Mouse (Mus musculus) midbrain, embryonic 13.5 days (tissue): ENCODE results near the gene Bcl2l14. TPM values are rescaled to one million over a fixed set of nuclear protein-coding genes. Genes with fewer than 3 reads are reported as not detected.

Experiments used
- ATAC-seq: fragments of 200-750 bp; cut with Nextera tagmentation; 2 replicates; pipeline ENCODE4 v1.8.0; 2017; ENCODE audit warnings: mild to moderate bottlenecking, moderate TSS enrichment, moderate library complexity
- H3K27ac ChIP-seq: fragments of 300-500 bp; sonication (generic); 2 replicates; pipeline ENCODE4 v1.5.1; 2015; ENCODE audit warnings: inconsistent platforms, mild to moderate bottlenecking, moderate library complexity
- H3K27me3 ChIP-seq: fragments of 300-500 bp; sonication (generic); 2 replicates; pipeline ENCODE4 v1.6.1; 2015; ENCODE audit warnings: mild to moderate bottlenecking, inconsistent platforms
- H3K36me3 ChIP-seq: fragments of 300-500 bp; sonication (generic); 2 replicates; pipeline ENCODE4 v1.6.1; 2015; ENCODE audit warnings: mild to moderate bottlenecking, inconsistent platforms
- H3K4me1 ChIP-seq: fragments of 300-500 bp; sonication (generic); replicated peaks from 2 replicates; pipeline ENCODE4 v1.6.1; 2015; ENCODE audit warnings: inconsistent platforms
- H3K4me2 ChIP-seq: fragments of 300-500 bp; sonication (generic); replicated peaks from 2 replicates; pipeline ENCODE4 v1.6.1; 2015; ENCODE audit warnings: moderate library complexity, mild to moderate bottlenecking, inconsistent platforms
- H3K4me3 ChIP-seq: fragments of 300-500 bp; sonication (generic); replicated peaks from 2 replicates; pipeline ENCODE4 v1.5.1; 2015; ENCODE audit warnings: mild to moderate bottlenecking, inconsistent platforms
- H3K9ac ChIP-seq: fragments of 300-500 bp; sonication (generic); replicated peaks from 2 replicates; pipeline ENCODE4 v1.6.1; 2015; ENCODE audit warnings: mild to moderate bottlenecking, inconsistent platforms
- H3K9me3 ChIP-seq: fragments of 300-500 bp; sonication (generic); 2 replicates; pipeline ENCODE4 v1.6.1; 2016; ENCODE audit warnings: mild to moderate bottlenecking, inconsistent platforms
- WGBS: fragments of 180-500 bp; shearing (Covaris S2); methylation state at CpG from one replicate; pipeline ENCODE4 v1.1.7; 2015; 5-methylcytosine and 5-hydroxymethylcytosine counted together
- polyA plus RNA-seq: library from polyadenylated mRNA; unstranded; fragments of >200 nt; fragmentation: Nextera tagmentation; extraction: Ambion mirVana; gene quantifications from 2 replicates; pipeline ENCODE4 v1.2.1, GENCODE M21; 2015

Gene Bcl2l14
- polyA plus RNA-seq, 1 experiment from 2014 or later, result not detected

DNA sequence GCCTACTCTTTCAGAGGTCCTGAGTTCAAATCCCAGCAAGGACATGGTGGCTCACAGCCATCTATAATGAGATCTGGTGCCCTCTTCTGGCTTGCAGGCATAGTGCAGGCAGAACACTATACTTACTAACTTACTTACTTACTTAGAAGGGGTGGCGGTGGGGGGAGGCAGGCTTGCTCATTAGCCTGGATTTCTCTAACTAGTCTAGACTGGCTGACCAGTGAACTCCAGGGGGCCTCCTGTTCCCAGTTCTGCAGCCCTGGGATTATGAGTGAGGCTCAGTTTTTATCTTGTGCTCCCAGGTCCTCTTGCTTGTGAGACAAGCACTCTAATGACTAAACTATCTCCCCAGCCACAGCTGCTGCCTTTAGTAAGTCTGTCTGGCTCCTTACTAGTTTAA is 58.0 kb downstream of the Bcl2l14 start:
- Histone ChIP-seq H3K36me3 (peaks cover 86% of the 10 kb centered on the region), H3K27ac (no peak overlapping the region), H3K27me3 (no peaks in the 10 kb centered on the region), H3K9me3 (no peaks in the 10 kb centered on the region), H3K4me3 (no peak overlapping the region), H3K4me2 (no peak overlapping the region), H3K9ac (no peak overlapping the region), H3K4me1 (no peaks in the 10 kb centered on the region; the same call in 1 of the 2 replicates)
- WGBS, result 83% methylated on average over 1 of the region's 1 CpGs
- no peak for ATAC-seq

DNA sequence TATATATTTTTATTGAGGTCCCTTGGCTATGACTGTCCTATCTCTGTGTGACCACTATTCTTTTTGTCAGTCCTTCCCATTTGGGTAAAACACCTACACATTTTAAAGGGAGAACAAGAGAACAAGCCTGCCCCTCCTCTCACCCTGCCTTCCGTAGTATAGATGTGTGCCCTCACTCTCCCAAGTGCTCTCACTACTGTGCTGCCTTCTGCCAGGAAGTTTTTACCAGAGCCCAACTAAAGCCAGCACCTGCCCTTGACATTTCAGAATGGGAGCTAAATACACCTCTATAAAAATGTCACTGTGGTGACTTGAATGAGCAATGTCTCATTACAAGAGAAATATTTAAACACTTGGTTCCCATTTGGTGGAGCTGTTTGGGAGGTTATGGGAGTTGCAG is 62.3 kb downstream of the Bcl2l14 start:
- WGBS, result 94% methylated on average over 1 of the region's 1 CpGs
- Histone ChIP-seq H3K27ac (no peak overlapping the region), H3K9me3 (no peaks in the 10 kb centered on the region), H3K4me1 (no peaks in the 10 kb centered on the region), H3K27me3 (no peaks in the 10 kb centered on the region), H3K4me2 (no peak overlapping the region), H3K36me3 (peaks cover 82% of the 10 kb centered on the region), H3K4me3 (no peak overlapping the region), H3K9ac (no peak overlapping the region)
- ATAC-seq, result no peak

DNA sequence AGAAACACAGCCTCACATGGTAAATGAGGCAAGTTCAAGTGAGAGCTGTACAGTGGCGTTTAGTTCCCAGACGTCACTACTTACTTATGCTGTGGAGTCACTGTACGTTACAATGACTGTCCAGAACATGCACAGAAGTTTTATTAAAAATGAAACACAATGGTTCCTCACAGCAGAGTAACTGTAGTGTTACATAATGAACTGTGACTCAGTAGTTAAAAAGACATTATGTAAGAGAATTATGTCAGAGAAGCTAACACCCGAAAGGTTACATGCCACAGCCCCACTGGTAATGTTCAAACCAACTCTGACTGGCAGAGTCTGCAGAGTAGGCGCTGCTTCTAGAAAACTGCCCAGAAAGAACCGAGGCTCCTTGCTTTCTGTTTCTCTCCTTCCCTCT is 65.1 kb downstream of the Bcl2l14 start:
- no peak for ATAC-seq
- Histone ChIP-seq H3K9me3 (no peaks in the 10 kb centered on the region), H3K4me1 (no peaks in the 10 kb centered on the region), H3K27ac (no peak overlapping the region), H3K4me2 (no peak overlapping the region), H3K9ac (no peak overlapping the region), H3K36me3 (peaks cover 70% of the 10 kb centered on the region), H3K27me3 (no peaks in the 10 kb centered on the region), H3K4me3 (no peak overlapping the region)
- 94% methylated on average over 6 of the region's 6 CpGs for WGBS

DNA sequence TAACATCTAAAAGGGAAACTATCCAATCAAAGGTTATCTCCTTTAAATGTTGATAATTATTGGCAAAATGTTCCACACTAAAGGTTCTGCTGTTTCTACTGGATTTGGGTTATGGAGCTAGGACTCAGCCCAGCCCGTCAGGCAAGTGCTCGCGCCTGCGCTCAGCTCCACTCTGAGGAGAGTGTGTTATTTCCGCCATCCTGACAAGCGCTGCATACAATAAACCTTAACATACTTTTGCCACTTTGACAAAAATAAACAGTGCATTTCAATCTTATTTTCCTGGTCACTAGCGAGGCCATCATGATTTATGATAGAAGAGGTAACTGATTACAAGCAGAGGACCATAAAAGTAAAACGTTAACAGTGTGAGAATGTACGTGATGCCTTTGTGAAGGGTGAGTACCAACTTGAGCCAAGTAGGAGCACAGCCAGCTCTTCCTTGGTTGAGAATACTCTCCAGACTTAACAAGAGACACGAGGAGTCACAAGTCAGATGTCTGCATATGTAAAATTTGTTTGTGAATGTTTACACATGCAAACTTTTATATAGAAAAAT is 70.6 kb downstream of the Bcl2l14 start:
- 95% methylated on average over 10 of the region's 10 CpGs for WGBS
- no peak overlapping the region for H3K4me3 ChIP-seq
- peaks cover 63% of the 10 kb centered on the region for H3K36me3 ChIP-seq
- H3K9ac ChIP-seq, result no peak overlapping the region
- no peaks in the 10 kb centered on the region for H3K4me1 ChIP-seq
- no peak for ATAC-seq
- H3K27ac ChIP-seq, result no peak overlapping the region
- no peaks in the 10 kb centered on the region for H3K9me3 ChIP-seq
- H3K4me2 ChIP-seq, result no peak overlapping the region
- H3K27me3 ChIP-seq, result no peaks in the 10 kb centered on the region

DNA sequence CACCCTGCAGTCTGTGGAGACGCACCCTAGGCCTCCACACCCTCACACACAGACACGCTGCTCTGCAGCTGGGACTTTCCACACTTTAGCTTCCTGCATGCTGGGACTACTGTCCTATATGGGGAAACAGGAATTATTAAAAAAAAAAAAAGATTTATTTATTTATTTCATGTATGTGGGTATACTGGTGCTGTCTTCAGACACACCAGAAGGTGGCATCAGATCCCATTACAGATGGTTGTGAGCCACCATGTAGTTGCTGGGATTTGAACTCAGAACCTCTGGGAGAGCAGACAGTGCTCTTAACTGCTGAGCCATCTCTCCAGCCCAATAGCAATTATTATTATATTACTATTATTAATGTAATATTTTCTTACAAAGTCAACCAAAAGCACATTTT is 73.2 kb downstream of the Bcl2l14 start:
- 98% methylated on average over 2 of the region's 2 CpGs for WGBS
- Histone ChIP-seq H3K4me3 (no peak overlapping the region), H3K9ac (no peak overlapping the region), H3K9me3 (no peaks in the 10 kb centered on the region), H3K27me3 (no peaks in the 10 kb centered on the region), H3K4me1 (no peaks in the 10 kb centered on the region), H3K27ac (no peak overlapping the region), H3K36me3 (peaks cover 46% of the 10 kb centered on the region), H3K4me2 (no peak overlapping the region)
- ATAC-seq, result no peak

DNA sequence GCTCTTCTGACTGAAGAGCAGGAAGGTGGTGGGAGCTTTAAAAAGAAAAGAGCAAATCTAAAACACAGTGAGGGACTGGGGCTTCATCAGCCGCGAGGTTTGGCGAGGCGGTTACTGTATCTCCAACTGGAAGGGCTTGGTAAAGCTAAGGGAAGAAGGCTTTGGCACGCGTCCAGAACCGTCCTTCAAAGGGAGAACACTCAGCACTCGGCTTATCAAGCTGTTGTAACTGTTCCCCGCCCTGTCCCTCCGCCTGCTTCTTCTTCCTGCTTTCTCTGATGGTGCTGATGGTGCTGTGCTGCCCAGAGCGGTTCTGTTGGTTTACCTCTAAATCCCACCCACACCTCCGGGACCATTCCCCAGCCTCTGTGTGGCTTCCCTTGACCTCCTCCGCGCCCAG is 74.7 kb downstream of the Bcl2l14 start:
- H3K27me3 ChIP-seq, result no peaks in the 10 kb centered on the region
- WGBS, result 83% methylated on average over 14 of the region's 14 CpGs

DNA sequence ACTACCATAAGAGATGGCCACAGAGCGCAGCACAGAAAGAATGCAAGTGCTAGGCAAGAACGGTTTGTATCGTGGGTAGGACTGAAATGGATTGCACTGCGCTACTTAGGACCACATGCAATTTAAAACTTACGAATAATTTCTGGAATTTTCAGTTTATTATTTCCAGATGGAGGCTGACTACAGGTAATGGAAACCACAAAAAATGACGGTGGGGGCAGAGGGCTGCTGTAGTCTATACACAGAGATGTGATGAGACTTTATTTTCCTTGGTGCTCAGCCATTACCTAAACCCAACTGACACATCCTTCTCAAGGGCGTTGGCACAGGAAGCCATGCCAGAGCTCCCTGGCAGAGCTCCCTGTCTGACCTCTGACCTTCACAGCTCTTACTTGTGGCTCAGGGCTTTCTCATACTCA is 77.0 kb downstream of the Bcl2l14 start:
- no peak for ATAC-seq
- 93% methylated on average over 7 of the region's 7 CpGs for WGBS

More for the DNA sequence above, 74.7 kb downstream of the Bcl2l14 start:
- H3K27ac ChIP-seq, result no peak overlapping the region
- H3K9me3 ChIP-seq, result no peaks in the 10 kb centered on the region
- H3K4me1 ChIP-seq, result no peaks in the 10 kb centered on the region
- H3K4me2 ChIP-seq, result no peak overlapping the region
- no peak overlapping the region for H3K9ac ChIP-seq
- ATAC-seq, result no peak
- no peak overlapping the region for H3K4me3 ChIP-seq
- peaks cover 43% of the 10 kb centered on the region for H3K36me3 ChIP-seq

DNA sequence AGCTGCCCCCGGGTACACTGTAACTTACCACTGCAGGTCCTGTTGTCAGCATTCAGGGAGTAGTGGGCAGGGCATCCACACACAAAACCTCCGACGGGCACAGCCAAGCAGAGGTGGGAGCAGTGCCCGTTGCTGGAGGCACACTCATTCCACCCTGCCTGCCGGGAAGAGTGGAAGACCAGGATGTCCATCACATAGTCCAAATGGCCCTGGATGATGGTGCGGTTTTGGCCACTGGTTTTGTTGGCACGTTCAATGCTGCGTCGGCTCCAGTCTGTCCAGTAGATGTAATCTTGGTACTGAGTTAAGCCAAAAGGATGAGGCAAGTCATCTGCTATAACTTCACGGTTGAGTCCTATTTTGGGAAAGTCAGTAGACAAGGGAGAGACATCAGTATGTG is 83.4 kb downstream of the Bcl2l14 start:
- no peak for ATAC-seq
- Histone ChIP-seq H3K9ac (no peak overlapping the region), H3K4me1 (no peaks in the 10 kb centered on the region), H3K27me3 (no peaks in the 10 kb centered on the region), H3K4me3 (no peak overlapping the region), H3K27ac (no peak overlapping the region), H3K9me3 (no peaks in the 10 kb centered on the region), H3K4me2 (no peak overlapping the region), H3K36me3 (peaks cover 53% of the 10 kb centered on the region)
- WGBS, result 97% methylated on average over 10 of the region's 10 CpGs

More for the DNA sequence above, 77.0 kb downstream of the Bcl2l14 start:
- Histone ChIP-seq H3K27ac (no peak overlapping the region), H3K36me3 (peaks cover 45% of the 10 kb centered on the region), H3K4me3 (no peak overlapping the region), H3K27me3 (no peaks in the 10 kb centered on the region), H3K4me2 (no peak overlapping the region), H3K9ac (no peak overlapping the region), H3K4me1 (no peaks in the 10 kb centered on the region), H3K9me3 (no peaks in the 10 kb centered on the region)

DNA sequence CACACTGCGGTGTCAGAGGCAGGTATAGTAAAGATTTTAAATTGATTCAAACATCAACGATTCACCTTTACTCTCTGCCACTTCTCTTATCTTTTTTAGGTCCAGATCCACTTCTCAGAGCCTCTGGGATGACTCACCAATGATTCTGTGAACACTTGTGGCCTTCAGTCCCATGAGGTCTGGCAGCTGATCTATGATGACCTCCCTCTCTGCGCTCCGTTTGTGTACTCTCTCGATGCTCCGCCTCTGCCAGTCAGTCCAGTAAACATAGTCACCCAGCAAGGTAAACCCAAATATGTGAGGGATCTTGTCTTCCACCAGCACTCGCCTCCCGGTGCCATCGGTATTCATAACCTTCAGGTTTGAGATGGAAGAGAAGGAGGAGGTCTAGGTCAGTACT is 90.2 kb downstream of the Bcl2l14 start:
- WGBS, result 95% methylated on average over 9 of the region's 9 CpGs
- H3K4me3 ChIP-seq, result no peak overlapping the region
- ATAC-seq, result no peak

More for the DNA sequence above, 90.2 kb downstream of the Bcl2l14 start:
- Histone ChIP-seq H3K36me3 (peaks cover 32% of the 10 kb centered on the region), H3K27me3 (no peaks in the 10 kb centered on the region), H3K4me2 (no peak overlapping the region), H3K4me1 (no peaks in the 10 kb centered on the region), H3K9me3 (no peaks in the 10 kb centered on the region), H3K9ac (no peak overlapping the region), H3K27ac (no peak overlapping the region)

Other genes with a start within 250 kb of the Bcl2l14 start
- gene Lrp6, start 170.6 kb downstream of the Bcl2l14 start, polyA plus RNA-seq, result 23.6 and 24.3 TPM in 2 replicates
- 0.92 and 1.1 TPM in 2 replicates for gene Mansc1, start 236.2 kb downstream of the Bcl2l14 start, polyA plus RNA-seq
- 46.9 and 48.6 TPM in 2 replicates for gene Borcs5, start 243.2 kb downstream of the Bcl2l14 start, polyA plus RNA-seq